ENCODE assay signal across 8 mouse cellular contexts in the genomic region with DNA sequence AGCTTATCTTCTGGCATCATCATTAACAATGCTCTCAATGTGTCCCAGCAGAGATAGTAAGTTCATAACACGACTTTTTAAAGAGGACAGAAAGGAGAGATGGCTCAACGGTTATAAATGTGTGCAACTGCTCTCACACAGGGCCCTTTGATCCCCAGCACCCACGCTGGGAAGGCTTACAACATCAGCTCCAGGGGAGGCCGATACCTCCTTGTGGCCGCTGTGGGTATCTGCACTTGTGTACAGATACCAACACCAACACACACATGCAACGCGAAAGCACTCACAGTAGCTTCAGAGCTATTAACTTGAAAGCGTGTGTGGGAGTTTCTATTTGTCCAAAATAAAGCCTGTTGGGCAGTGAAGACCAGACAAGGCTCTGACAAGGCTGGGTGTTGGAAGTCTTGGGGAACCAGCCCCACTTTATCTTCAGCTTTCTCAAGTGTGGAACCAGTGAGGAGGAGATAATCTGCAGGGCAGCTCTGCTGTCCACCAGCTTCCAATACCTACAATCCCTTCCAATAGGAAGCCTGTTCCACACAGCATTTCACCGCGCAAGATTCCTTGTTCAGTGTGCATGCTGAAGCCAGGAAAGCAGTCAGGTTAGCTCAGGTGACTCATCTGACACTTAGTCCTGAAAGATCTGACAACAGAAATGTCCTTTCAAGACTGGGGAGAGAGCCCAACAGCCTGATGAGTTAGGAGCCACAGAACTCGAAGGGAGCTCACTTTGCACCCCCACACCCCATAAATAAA. TPM values are rescaled to one million over a fixed set of nuclear protein-coding genes. Genes with fewer than 3 reads are reported as not detected.
DNase-seq lines count a peak whose midpoint lies in the region; ATAC-seq lines count a peak whose summit lies in the region.

No protein-coding gene starts in this region.

- H3K9me3 ChIP-seq in heart, embryonic 11.5 days (replicated peaks; ENCODE audit: control insufficient read depth, low read length): no peaks in the 10 kb centered on the region
- H3K9me3 ChIP-seq in liver, embryonic 13.5 days (replicated peaks): no peaks in the 10 kb centered on the region

- no peak overlapping the region for H3K27ac ChIP-seq in heart, embryonic 11.5 days (ENCODE audit: low read depth, low read length)
- H3K27ac ChIP-seq in liver, embryonic 13.5 days: no peak overlapping the region

- peak overlapping the region; percentile 82 for H3K4me2 ChIP-seq in heart, embryonic 11.5 days
- H3K4me2 ChIP-seq in liver, embryonic 13.5 days: peak overlapping the region; percentile 99

- H3K4me3 ChIP-seq in heart, embryonic 11.5 days (ENCODE audit: low read depth, low read length): peak overlapping the region; percentile 77
- peak overlapping the region; percentile 78 for H3K4me3 ChIP-seq in liver, embryonic 13.5 days (replicated peaks)

- no peaks in the 10 kb centered on the region for H3K36me3 ChIP-seq in heart, embryonic 11.5 days (ENCODE audit: control insufficient read depth, insufficient read depth, low read length)
- peaks cover 4% of the 10 kb centered on the region; the same call in 1 of the 2 replicates for H3K36me3 ChIP-seq in liver, embryonic 13.5 days

- WGBS in heart, embryonic 11.5 days (ENCODE audit: insufficient replicate concordance): 67% methylated on average over 11 of the region's 11 CpGs
- 60% methylated on average over 11 of the region's 11 CpGs for WGBS in liver, embryonic 13.5 days (ENCODE audit: insufficient replicate concordance)

- H3K27me3 ChIP-seq in heart, embryonic 11.5 days (ENCODE audit: control insufficient read depth, insufficient read depth, low read length): no peaks in the 10 kb centered on the region
- H3K27me3 ChIP-seq in liver, embryonic 13.5 days: no peaks in the 10 kb centered on the region

- H3K4me1 ChIP-seq in heart, embryonic 11.5 days (ENCODE audit: control insufficient read depth, insufficient read depth, low read length): peaks cover 21% of the 10 kb centered on the region
- H3K4me1 ChIP-seq in liver, embryonic 13.5 days (replicated peaks): peaks cover 37% of the 10 kb centered on the region

- no peak for ATAC-seq in heart, embryonic 11.5 days (replicated peaks; ENCODE audit: insufficient number of reproducible peaks, low FRiP score, low TSS enrichment)
- peak; percentile 22 to 38; a peak in 1 of 4 replicates for ATAC-seq in hematopoietic stem cell, adult 5-6 weeks (replicated peaks in 1 of 2; ENCODE audit: insufficient read depth in 1 of 2, low FRiP score in 2 of 2, low TSS enrichment in 1 of 2, low read depth in 1 of 2, poor library complexity in 2 of 2, severe bottlenecking in 2 of 2)
- ATAC-seq in liver, embryonic 13.5 days (ENCODE audit: low read depth): no peak

- peak overlapping the region; percentile 24 for H3K9ac ChIP-seq in heart, embryonic 11.5 days (ENCODE audit: low read depth, low read length)
- H3K9ac ChIP-seq in liver, embryonic 13.5 days: peak overlapping the region; percentile 77; the same call in 1 of the 2 replicates

- DNase-seq in heart, adult 11 months: no peak
- peak; percentile 92 for DNase-seq in ZHBTc4 (ENCODE audit: low read depth, low spot score)
- DNase-seq in liver, embryonic 13.5 days: no peak
- DNase-seq in retina, embryonic 14.5 days (ENCODE audit: low spot score): peak; percentile 52
- DNase-seq in right cerebral cortex, postnatal 14 days: no peak
- DNase-seq in gastrocnemius, adult 8-10 months (ENCODE audit: low spot score in 2 of 2): no peak

RNA-seq across cellular contexts. Expression of a gene that starts 8.0 kb away (rescaled TPM):
- 4.2 and 4.5 TPM in 2 replicates for polyA plus RNA-seq in heart, embryonic 11.5 days (2014; fragmentation: Nextera tagmentation; extraction: Ambion mirVana)
- 9.5 and 10.2 TPM in 2 replicates for total RNA-seq in hematopoietic stem cell, adult 5-6 weeks (2017)
- polyA plus RNA-seq in liver, embryonic 13.5 days (2015; fragmentation: Nextera tagmentation; extraction: Ambion mirVana): 0.69 and 0.82 TPM in 2 replicates
- 1 to 10 TPM; 2.1 to 3.6 (median 2.9) TPM for total RNA-seq in gastrocnemius, adult 8-10 months (2022)

RNA-seq across cellular contexts. Expression of a gene that starts 14.9 kb away (rescaled TPM):
- not detected in 2 replicates for polyA plus RNA-seq in heart, embryonic 11.5 days (2014; fragmentation: Nextera tagmentation; extraction: Ambion mirVana)
- not detected in 2 replicates for total RNA-seq in hematopoietic stem cell, adult 5-6 weeks (2017)
- not detected in 2 replicates for polyA plus RNA-seq in liver, embryonic 13.5 days (2015; fragmentation: Nextera tagmentation; extraction: Ambion mirVana)
- total RNA-seq in gastrocnemius, adult 8-10 months (2022): not detected

RNA-seq across cellular contexts. Expression of a gene that starts 59.5 kb away (rescaled TPM):
- polyA plus RNA-seq in heart, embryonic 11.5 days (2014; fragmentation: Nextera tagmentation; extraction: Ambion mirVana): 9.4 and 14.9 TPM in 2 replicates
- total RNA-seq in hematopoietic stem cell, adult 5-6 weeks (2017): 26.1 and 36.6 TPM in 2 replicates
- 18.0 and 20.6 TPM in 2 replicates for polyA plus RNA-seq in liver, embryonic 13.5 days (2015; fragmentation: Nextera tagmentation; extraction: Ambion mirVana)
- total RNA-seq in gastrocnemius, adult 8-10 months (2022): 1 to 10 TPM; 4.1 to 8.3 (median 6.0) TPM

Comparison
In these comparisons a context has a peak if more than half of its experiments do, and no peak if none do; other contexts are left out.
1. ATAC-seq: peak in hematopoietic stem cell, adult 5-6 weeks (2 of 2); none in heart, embryonic 11.5 days (single experiment) and liver, embryonic 13.5 days (single experiment).
2. DNase-seq: peak in ZHBTc4 (single experiment) and retina, embryonic 14.5 days (single experiment); none in heart, adult 11 months (single experiment), liver, embryonic 13.5 days (single experiment), right cerebral cortex, postnatal 14 days (single experiment) and gastrocnemius, adult 8-10 months (0 of 2).